Mouse (Mus musculus) E14TG2a.4 (cell line): ENCODE results near the gene Kdm2b.

Experiments
- H3K27me3 ChIP-seq: 2 replicates; pipeline ENCODE4 v1.6.1; 2014; ENCODE audit warnings: low read length, control low read depth; ENCODE audit not compliant: insufficient read depth
- H3K36me3 ChIP-seq: 2 replicates; pipeline ENCODE4 v1.6.1; 2014; ENCODE audit warnings: low read length, control low read depth; ENCODE audit not compliant: insufficient read depth
- H3K4me1 ChIP-seq: replicated peaks from 2 replicates; pipeline ENCODE4 v1.6.1; 2014; ENCODE audit warnings: low read depth, low read length, control low read depth
- H3K4me3 ChIP-seq: replicated peaks from 2 replicates; pipeline ENCODE4 v1.5.1; 2014; ENCODE audit warnings: mild to moderate bottlenecking, low read length
- H3K9me3 ChIP-seq: 2 replicates; pipeline ENCODE4 v1.6.1; 2014; ENCODE audit warnings: low read length, control low read depth
- CTCF ChIP-seq: conservative IDR thresholded peaks from 2 replicates; pipeline ENCODE4 v1.5.1; 2014; ENCODE audit warnings: low read length
- NANOG ChIP-seq: IDR thresholded peaks from 2 replicates; pipeline ENCODE4 v1.6.1; 2014; ENCODE audit warnings: borderline replicate concordance, low read length, mixed read lengths
- POU5F1 ChIP-seq: IDR thresholded peaks from 2 replicates; pipeline ENCODE4 v1.6.1; 2014; ENCODE audit warnings: low read length, borderline replicate concordance

Gene Kdm2b

GRCm38 (mm10) chr5:123027436-123027835 lies 37.8 kb upstream of the Kdm2b start:
- no peaks in the 10 kb centered on the region for H3K27me3 ChIP-seq
- TF ChIP-seq POU5F1: no peak
- no peaks in the 10 kb centered on the region for H3K9me3 ChIP-seq
- peaks cover 74% of the 10 kb centered on the region for H3K4me1 ChIP-seq
- H3K36me3 ChIP-seq: peaks cover 28% of the 10 kb centered on the region
- H3K4me3 ChIP-seq: 0 out of 2 replicates have a peak overlapping the region, but pooled peaks have one; percentile 45

- Histone ChIP-seq H3K36me3 (peaks cover 22% of the 10 kb centered on the region), H3K4me1 (peaks cover 84% of the 10 kb centered on the region), H3K9me3 (no peaks in the 10 kb centered on the region), H3K4me3 (peak overlapping the region; percentile 29; the same call in 1 of the 2 replicates), H3K27me3 (no peaks in the 10 kb centered on the region)
- no peak for TF ChIP-seq NANOG
- no peak for TF ChIP-seq CTCF
- no peak for TF ChIP-seq POU5F1
Measured at GRCm38 (mm10) chr5:123026414-123026813, 36.8 kb upstream of the Kdm2b start.

DNA sequence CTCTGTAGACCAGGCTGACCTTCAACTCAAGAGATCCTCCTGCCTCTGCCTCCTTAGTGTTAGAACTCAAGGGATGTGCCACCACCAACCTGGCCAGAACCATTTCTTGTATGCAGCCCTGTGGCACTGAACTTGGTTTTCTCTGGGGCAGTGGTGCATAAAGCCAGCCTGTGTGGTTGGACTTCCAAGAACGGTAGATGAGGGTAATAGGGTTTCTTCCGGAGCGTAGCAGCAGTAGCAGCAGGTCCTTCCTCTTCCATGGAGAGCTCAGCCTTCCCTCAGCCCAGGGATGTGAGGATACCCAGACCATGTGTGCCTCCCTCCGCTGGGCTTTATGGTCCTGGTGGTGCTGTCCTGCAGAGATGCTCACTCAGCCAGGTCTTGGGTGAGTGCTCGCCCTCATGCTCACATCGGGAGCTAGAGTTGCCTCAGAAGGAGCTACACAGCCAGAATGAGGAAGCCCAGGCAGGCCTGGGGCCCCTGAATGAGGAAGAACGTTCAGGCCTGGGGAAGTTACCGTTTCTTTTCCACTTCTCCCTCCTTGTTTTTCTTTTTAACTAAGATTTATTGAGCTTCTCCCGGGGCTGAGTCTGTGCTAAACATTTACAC lies 35.4 kb upstream of the Kdm2b start:
- Histone ChIP-seq H3K36me3 (peaks cover 16% of the 10 kb centered on the region), H3K27me3 (no peaks in the 10 kb centered on the region), H3K4me1 (peaks cover 93% of the 10 kb centered on the region), H3K9me3 (no peaks in the 10 kb centered on the region), H3K4me3 (no peak overlapping the region)
- TF ChIP-seq POU5F1 (no peak), CTCF (no peak), NANOG (no peak)

DNA sequence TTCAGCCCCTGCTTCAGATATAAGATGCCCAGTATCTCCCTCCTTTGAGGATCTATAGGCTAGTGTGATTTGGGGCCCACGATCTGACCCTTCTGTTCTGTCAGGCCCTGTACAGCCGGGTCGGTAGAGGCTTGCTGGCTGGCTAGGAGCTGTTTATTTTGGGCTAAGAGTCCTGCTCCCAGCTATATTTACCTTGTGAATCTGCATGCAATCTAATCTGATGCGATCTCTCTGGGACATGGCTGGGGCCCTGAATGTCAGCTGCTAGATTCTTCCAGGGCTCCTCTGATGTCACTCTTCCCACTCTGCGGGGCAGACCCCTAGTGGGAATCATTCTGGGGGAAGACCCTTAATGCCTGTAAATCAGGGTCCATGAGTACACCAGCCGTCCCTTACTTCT lies 34.7 kb upstream of the Kdm2b start:
- H3K36me3 ChIP-seq: peaks cover 14% of the 10 kb centered on the region
- no peak overlapping the region for H3K4me3 ChIP-seq
- peaks cover 93% of the 10 kb centered on the region for H3K4me1 ChIP-seq
- TF ChIP-seq NANOG: no peak
- TF ChIP-seq CTCF: no peak
- no peak for TF ChIP-seq POU5F1
- H3K9me3 ChIP-seq: no peaks in the 10 kb centered on the region
- no peaks in the 10 kb centered on the region for H3K27me3 ChIP-seq

- H3K9me3 ChIP-seq: no peaks in the 10 kb centered on the region
- H3K36me3 ChIP-seq: peaks cover 24% of the 10 kb centered on the region
- no peak for TF ChIP-seq CTCF
- TF ChIP-seq NANOG: no peak
- TF ChIP-seq POU5F1: no peak
- H3K27me3 ChIP-seq: no peaks in the 10 kb centered on the region
- no peak overlapping the region for H3K4me3 ChIP-seq
- H3K4me1 ChIP-seq: peaks cover 93% of the 10 kb centered on the region
Measured at GRCm38 (mm10) chr5:123023049-123023448, 33.4 kb upstream of the Kdm2b start.

GRCm38 (mm10) chr5:123021438-123021837 lies 31.8 kb upstream of the Kdm2b start:
- peaks cover 93% of the 10 kb centered on the region for H3K4me1 ChIP-seq
- H3K36me3 ChIP-seq: peaks cover 37% of the 10 kb centered on the region
- no peaks in the 10 kb centered on the region for H3K27me3 ChIP-seq
- H3K9me3 ChIP-seq: no peaks in the 10 kb centered on the region
- no peak overlapping the region for H3K4me3 ChIP-seq
- no peak for TF ChIP-seq POU5F1
- no peak for TF ChIP-seq NANOG
- TF ChIP-seq CTCF: no peak

DNA sequence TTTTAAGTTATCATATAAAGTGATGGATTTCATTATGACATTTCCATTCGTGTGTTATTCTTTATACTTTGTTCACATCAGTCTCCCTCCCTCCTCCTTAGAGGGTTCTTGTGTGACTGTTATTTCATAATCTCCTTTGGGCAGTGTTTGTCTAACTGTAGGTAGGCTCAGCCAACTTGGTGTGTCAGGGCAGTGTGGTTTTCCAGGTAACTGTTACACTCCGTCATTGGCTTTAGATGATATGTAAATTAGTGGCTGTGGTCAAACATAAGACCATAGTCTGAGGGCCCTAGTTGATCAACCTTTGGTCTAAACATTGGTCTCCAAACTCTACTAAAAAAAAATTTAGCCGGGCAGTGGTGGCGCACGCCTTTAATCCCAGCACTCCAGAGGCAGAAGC lies 30.8 kb upstream of the Kdm2b start:
- no peak for TF ChIP-seq CTCF
- TF ChIP-seq POU5F1: no peak
- no peak for TF ChIP-seq NANOG
- no peaks in the 10 kb centered on the region for H3K9me3 ChIP-seq
- no peak overlapping the region for H3K4me3 ChIP-seq
- H3K27me3 ChIP-seq: no peaks in the 10 kb centered on the region
- peaks cover 92% of the 10 kb centered on the region for H3K4me1 ChIP-seq
- peaks cover 37% of the 10 kb centered on the region for H3K36me3 ChIP-seq

GRCm38 (mm10) chr5:123019336-123020016 lies 29.9 kb upstream of the Kdm2b start:
- H3K4me3 ChIP-seq: no peak overlapping the region
- H3K27me3 ChIP-seq: no peaks in the 10 kb centered on the region
- H3K36me3 ChIP-seq: peaks cover 32% of the 10 kb centered on the region
- 0 out of 2 replicates have a peak, but pooled peaks cover 2% of the 10 kb centered on the region for H3K9me3 ChIP-seq
- peaks cover 86% of the 10 kb centered on the region for H3K4me1 ChIP-seq
- TF ChIP-seq CTCF (no peak), POU5F1 (no peak), NANOG (no peak)
